Mouse (Mus musculus): ENCODE results near the gene Arsb.

Gene Arsb

DNA sequence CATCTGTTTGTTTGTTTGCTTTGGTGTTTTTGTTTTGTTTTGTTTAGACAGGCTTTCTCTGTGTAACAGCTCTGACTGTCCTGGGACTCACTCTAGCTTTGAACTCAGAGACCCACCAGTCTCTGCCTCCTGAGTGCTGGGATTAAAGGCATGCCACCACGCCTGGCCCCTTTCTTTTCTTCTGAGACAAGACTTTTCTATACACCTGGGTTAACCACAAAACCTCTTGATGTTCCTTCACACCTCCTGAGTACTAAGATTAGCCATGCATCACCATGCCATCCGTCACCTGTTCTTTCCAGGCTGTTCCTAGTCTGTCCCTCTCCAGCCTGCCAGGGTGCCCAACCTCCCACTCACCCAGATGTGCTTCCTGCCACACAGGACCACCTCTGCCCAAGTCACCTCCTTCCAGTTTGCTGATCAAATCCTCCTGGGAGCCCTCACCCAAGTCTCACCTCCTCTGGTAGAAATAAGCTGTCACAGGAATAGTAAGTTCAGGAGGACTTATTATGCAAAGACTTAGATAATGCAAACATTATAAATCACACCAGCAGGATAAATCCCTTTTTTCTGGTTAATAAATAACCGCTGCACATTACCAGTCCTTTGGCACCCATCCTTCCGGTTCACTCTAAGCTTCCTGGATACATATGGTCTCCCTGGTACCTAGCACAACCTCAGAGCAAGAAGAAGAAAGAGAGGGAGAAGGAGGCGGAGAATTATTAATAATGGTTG, 150.6 kb downstream of the Arsb start:
- DNase-seq (ENCODE audit: low read depth, low spot score), result no peak

DNA sequence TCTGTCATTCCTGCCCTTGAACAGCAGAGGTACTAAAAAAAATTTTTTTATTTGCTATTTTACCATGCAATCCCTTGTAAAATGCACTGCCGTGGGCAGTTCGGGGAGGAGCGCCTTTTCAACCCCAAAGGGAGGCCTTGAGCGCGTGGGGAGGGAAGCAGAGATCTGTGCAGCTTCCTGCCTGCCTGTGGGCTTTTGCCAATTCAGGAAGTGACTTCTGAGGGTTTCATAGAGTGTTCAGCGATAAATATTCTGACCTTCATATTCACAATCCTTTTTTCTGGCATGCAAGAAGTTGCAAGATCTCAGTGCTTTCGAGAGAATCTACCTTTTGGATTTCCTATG, 151.1 kb downstream of the Arsb start:
- DNase-seq (ENCODE audit: low read depth, low spot score), result no peak

DNA sequence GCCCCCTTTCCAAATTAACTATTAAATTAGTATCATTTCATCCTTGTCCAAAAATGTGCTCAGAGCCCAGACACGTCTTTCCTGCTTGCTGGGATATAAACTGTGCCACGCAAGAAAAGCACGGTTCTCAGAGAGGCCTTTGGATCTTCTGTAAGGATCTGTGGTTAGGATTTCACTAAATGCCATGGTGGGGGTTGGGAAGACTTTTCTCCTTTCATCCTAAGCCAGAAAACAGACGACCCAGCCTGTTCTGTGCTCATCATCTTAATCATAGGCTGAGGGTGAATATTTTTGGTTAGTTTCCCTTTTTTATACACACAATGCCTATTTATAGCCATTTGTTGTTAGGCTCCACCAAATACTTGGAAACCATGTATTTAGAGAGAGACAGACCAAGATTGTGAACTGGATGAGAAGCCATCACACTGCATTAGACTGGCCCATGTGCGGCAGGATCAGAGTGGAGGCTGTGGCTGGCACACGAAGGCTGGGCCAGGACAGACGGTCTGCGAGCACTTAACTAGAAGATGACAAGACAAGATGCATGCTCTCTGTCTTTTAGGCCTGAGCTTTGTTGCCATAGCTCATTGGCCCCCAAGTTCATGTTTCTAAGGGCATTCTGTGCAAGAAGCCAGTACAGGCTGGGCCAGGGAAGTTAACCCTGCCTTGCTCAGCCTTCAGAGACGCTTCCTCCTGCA, 153.5 kb downstream of the Arsb start:
- DNase-seq (ENCODE audit: low read depth, low spot score), result no peak

DNA sequence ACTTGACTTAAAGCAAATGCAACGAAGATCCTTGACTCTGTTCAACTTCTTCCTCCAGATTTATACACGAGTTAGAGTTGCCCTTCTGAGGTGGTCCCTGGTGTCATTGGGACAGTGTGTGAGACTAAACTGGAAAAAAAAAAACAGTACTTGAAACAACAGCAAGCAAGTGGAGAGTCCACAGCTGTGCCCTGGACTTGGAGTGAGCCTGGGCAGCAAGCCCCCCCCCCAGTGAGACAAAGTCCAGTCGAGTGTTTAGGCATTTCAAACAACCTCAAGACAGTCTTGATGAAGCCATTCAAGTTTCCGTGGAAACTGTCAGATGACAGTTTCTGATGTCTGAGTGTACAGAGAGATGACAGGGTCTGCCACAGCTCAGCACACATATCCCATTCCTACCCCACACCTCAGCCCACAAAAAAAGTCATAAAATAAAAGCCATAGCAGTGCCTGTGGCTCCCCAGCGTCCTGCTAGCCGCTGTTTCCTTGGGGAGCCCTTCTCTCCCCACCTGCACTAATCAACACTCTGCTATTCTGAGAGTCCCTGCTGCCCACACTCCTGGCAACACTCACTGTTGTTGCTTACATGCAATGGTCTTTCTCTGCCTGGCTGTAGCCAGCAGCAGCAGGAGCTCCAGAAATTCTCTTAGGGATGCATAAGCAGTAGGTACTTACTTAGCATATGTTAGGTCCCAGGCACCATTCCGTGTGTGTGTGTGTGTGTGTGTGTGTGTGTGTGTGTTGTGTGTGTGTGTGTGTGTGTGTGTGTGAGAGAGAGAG, 159.3 kb downstream of the Arsb start:
- no peak for DNase-seq (ENCODE audit: low read depth, low spot score)

DNA sequence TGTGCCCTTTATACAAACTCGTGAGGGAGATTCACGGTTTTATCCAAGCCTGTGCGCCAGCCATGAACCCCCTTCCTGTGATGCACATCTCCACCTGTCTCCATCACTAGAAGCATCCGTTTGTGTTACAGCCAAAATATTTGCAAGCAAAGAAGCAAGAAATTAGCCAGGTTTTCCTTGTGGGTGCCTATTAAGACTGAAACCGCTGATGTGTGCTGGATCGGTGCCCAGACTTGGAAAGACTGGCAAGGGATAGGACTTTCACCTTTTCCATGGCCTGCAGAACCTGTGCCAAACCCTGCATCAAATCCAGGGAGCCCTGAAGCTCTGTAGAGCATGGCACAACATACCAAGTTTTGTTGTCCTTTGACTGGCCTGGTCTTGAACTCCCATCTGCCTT, 165.0 kb downstream of the Arsb start:
- no peak for DNase-seq (ENCODE audit: low read depth, low spot score)

DNA sequence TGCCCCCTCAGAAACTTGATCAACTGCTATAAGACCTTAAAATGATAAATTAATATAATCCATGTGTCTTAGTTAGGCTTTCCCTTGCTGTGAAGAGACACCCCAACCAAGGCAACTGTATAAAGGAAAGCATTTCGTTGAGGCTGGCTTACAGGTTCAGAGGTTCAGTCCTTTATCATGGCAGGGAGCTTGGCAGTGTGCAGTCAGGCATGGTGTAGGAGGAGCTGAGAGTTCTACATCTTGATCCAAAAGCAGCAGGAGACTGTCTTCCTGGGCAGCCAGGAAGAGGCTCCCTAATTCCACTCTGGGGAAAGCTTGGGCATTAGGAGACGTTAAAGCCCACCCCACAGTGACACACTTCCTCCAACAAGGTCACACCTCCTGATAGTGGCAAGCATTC, 166.7 kb downstream of the Arsb start:
- no peak for DNase-seq (ENCODE audit: low read depth, low spot score)

DNA sequence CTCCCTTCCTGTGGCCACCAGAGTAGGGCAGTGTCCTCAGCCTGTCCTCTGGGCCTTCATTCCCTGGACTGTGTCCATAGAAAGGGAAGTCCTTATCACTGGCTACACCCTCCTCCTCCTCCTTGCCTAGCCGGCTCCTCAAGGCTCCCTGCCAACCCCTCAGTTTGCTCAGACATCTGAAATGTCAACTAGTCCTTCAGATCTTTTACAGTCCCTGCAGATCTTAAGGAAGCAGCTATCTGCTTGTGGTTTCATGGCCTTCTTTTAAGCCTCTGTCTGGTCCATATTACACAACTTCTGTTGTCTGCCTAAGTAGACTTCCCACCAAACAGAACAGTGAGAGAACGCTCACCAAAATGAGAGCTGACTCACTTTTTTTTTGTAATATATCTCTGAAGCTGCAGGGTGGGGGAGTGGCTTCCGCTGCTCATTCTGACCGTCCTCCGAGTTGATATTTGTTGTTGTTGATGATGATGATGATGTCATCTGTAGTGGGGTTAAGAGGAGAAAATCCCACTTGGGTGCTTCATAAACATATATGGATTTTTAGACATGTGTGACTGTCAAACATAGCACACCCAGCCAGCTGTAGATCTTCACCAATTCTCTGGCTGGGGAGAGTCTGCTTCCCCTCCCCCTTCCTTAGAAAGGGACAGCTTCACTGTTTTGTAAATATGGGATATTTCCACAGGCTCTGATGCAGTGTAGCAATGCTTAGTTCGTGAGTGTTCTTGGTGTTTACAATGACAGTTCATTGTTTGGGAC, 168.1 kb downstream of the Arsb start:
- DNase-seq (ENCODE audit: low read depth, low spot score), result no peak

DNA sequence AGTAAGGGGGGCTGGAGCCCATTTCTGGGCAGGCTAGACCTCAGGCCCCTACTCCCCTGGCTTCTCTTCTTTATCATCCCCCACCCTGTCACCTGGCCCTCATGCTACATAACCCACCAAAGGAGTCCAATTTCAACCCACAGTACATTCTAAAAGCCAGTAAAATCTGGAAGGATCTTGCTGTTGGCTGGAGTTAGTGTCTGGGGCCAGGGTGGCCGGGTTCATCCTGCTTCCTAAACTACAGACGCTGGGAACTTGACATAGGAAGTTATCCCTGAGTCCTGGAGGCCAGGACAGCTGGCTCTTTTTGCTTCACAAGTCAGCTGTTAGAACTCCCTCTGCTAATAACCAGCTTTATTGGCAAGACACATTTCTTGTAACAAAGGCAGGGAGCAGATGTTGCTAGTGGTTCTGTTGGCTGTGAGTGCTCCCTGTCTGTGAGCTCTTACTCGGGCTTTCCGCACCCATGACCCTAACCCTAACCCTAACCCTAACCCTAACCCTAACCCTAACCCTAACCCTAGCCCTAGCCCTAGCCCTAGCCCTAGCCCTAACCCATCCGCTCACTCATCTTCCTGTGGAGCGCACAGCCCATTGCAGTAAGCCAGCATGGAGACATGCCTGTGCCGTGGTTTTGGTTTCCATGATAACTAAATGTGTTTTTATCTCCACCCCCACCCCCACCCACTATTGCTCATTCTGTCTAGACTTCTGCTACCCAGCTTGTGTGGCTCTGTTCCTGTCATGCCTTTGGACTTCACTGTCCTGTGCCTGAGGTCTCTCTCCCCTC, 169.5 kb downstream of the Arsb start:
- DNase-seq (ENCODE audit: low read depth, low spot score), result no peak

DNA sequence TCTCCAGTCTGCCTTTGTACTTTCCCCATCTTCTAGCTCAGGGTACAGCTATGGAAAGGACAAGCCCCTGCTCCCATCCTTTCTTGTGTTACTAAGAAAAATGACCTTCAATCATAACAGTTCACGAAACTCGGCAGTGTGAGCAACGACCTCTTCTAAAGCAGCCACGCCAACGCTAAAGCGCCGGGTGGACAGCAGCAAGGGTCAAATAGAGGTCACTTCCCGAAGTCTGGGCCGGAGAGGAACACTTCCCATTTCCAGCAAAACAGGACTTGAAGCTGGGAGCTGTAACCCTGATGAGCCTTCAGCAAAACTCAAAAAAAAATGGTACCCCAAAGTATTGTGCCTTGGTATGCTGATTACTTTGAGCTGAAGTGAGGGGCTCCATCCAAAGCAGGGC, 179.6 kb downstream of the Arsb start:
- no peak for DNase-seq (ENCODE audit: low read depth, low spot score)

DNA sequence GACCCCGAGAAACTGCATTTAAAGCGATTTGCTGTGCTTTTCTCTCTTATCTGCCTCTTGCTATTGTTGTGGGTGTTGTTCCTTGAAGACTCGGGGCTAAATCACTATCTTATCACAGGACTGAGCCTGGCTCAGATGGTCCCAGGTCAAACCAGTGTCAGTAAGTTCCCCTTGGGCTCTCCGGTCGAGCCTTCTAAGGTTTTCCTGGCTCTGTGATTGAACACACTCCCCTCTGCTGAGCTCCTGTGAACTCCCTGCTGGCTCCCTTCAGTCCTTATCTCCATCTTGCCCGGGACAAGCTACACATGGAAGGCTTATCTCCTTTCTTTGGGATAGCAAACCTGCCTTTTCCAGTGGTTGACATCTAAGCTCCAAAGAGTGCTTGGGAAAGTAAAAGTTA, 180.1 kb downstream of the Arsb start:
- DNase-seq (ENCODE audit: low read depth, low spot score), result no peak

DNA sequence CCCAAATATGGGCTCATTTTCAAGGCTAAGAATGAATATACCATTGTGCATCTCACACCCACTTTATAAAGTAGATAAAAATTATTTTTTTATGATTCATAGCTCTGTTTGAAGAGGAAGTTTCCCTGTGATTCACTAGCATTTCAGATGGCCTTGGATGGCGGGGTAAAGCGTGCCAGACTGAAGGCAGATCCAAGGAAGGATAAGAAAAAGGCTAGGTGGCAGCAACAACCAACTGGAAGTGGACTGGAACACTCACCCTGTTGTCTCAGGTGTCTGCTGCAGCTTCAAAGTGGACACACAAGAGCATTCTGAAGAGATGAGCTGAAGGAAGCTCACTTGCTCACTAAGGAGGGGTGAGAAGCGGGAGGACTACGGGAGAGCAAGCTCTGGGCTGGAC, 181.0 kb downstream of the Arsb start:
- DNase-seq (ENCODE audit: low read depth, low spot score), result no peak

DNA sequence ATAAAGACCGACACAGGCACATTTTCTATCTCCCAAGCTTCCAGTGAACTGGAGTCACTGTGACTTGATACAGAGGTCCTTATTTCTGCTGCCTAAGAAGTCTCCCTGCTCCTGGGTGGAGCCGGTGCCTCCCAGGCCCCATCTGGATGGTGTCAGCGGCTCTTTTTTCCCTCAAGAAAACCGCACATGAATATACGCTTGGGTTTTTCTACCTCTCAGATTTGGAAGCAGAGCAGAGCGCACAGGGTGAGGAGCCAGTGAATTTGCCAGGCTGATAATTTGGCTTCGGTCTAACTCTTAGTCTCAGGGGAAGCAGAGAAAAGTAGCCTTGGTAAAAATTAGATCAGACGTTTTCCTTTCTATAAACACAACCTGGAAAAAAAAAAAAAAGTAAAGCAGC, 186.5 kb downstream of the Arsb start:
- no peak for DNase-seq (ENCODE audit: low read depth, low spot score)

DNA sequence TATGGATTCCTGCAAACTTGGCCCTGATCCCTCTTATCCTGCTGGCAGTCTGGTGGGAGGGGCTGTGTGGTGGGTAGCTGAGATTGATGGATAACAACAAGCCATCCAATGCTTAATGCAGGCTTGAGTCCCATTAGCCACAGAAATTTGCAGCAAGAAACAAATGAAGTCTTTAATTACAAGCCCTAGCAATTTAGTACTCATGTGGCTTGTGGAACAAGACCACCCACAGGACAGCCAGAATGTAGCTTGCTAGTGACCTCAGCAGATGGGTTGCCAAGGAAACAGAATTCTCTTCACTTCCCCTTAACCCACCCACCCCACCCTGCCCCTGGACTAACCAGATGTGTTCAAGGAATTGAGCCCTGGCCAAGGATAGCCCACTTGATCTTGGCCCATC, 194.8 kb downstream of the Arsb start:
- no peak for DNase-seq (ENCODE audit: low read depth, low spot score)

DNA sequence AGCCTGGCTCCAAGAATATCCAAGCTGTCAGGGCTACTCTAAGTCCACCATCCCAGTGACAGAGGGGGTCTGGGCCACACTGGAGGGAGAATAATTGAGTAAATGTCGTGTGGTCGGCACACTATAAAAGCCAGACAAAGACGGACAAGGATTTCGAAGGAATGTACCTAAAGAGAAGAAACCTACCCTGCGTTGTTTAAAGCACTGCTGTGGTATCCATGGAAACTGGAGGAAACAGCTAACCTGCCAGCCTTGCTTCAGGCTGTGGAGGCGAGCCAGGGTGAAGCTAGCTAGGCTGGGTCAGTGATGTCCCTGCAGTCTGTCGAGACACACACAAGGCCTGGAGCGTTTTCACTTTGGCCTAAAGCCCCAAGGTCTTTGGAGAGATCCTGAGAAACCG, 195.7 kb downstream of the Arsb start:
- DNase-seq (ENCODE audit: low read depth, low spot score), result peak; percentile 71

DNA sequence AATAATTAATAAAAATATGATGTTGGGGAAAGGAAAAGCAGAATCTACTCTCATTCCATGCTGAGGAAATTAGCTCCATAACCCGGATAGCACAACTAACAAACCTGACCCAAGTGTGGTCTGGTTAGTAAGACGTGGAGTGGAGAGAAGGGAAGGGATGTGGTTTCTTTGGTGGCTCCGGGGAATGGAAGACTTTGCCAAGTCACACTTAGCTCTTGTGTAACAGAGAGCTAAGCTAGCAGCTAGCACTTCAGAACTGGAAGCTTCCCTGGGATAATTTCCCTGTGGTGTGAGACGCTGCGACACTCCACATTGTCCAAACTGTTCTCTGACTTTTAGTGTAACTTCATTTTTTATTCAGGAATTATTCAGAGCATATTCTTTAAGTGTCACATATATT, 198.7 kb downstream of the Arsb start:
- DNase-seq (ENCODE audit: low read depth, low spot score), result no peak

DNA sequence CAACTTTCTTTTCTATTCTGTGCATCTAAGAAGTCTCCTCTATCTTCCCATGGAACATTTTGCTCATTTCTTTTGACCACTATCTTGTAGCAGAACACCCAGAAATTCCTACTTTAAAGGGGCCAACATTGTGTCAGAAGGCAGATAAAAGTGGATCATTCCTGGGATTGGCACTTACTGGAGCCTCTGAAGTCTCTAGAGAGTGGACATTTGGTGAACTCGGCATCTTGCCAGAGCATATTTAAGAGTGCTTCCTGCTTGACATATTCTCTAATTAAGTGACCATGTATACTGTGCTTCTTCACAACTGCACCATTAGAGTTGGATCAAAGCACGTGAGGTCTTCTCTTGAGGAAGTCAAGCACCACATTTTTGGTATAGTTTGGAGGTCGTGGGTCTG, 201.0 kb downstream of the Arsb start:
- DNase-seq (ENCODE audit: low read depth, low spot score), result no peak

DNA sequence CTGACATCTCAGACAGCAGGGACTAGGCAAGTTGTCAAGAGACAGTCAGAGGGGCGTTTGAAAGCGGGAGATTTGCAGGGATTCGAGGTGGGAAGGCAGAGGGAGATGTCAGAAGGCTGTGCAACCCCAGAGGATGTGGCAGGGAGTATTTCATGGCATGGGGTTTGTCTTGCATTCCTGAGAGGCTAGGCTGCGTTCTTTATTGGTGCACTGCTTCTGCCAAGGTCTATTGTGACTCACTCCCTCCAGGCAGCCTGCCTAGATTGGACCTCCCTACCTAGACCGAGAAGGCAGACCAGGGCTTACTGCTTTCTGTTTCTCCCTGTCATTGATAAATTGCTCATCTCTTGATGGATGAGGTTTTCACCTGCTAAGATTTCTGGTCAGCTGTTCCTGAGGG, 204.2 kb downstream of the Arsb start:
- no peak for DNase-seq (ENCODE audit: low read depth, low spot score)

DNA sequence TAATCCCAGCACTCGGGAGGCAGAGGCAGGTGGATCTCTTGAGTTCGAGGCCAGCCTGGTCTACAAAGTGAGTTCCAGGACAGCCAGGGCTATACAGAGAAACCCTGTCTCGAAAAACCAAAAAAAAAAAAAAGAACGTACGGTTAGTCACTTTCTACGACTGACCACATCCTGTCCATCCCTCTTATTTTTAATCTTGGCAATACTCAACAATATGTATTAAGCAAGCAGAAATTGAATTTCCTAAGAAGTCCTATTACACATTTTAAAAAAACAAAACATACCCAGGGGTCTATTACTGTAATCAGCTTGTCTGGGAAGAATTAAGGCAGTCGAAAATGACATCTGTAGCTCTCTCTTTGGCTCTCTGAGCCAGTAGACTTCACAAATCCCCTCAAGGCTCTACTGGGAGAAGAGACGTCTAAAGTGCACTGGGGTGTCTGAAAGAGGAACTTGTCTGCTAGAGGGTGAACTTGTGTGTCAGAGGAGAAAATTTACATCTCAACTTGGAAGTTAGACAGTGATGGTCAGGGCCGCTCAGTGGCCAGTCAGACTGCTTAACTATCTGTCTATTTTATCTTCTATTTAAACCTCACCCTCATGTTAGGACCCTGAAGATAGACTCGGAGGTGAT, 205.6 kb downstream of the Arsb start:
- no peak for DNase-seq (ENCODE audit: low read depth, low spot score)

DNA sequence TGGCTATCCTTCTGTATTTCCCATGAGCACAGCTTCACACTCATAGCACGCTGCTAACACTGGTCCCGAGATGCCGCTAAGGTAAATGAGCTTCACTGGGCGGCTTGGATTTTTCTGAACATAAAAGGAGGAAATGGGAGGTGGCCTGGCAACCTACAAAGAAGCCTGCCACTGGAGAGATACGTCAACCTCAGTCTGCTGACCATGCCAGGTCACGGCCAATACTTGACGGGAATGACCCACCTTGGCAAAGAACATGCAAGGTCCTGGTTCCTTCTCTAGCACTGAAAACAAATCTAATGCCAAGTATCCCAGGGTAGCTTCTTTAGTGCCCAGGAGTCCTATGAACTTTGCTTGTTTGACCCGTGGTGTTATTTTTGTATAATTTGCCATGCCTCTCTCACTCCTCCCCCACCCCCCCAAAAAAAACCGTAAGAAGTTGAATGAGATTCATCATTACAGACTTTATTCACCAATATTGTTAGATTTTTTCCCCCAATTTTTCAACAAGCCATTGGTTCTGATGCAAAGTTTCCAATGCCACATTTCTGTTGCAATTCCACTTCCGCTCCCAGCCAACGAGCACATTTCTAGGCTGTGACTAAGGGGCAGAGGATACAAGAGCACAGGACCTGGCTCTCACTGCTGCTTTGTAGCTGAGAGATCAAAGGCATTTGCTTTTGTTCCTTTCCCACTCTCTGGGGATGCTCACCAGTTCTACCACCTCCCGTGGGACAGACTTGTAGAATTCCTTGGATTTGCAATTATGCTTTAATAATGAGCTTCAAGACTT, 207.5 kb downstream of the Arsb start:
- no peak for DNase-seq (ENCODE audit: low read depth, low spot score)

DNA sequence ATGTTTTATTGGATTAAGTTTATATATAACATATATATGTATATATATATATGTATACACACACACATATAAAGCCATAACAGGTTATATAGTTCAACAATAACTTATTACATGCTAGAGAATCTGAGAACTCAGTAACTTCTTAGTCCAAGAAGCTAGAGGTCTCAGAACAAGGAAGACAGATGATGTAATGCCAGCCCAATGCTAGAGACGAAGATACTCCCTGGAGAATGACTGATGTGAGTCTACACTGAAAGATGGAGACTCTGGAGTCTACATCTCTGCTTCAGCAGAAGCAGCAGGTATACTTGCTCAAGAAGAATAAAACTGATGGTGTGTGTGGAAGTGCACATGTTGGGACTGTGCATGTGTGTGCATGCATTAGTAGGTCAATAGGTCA, 208.3 kb downstream of the Arsb start:
- no peak for DNase-seq (ENCODE audit: low read depth, low spot score)
